Mouse (Mus musculus) cerebellum, postnatal 10 days (tissue): ENCODE data around the gene Ppp1r13l.

ENCODE experiments used
- DNase-seq, 2 experiments: peaks; one replicate each; pipeline ENCODE4 v3.0.0; 2021; ENCODE audit warnings: mixed read lengths in 2 of 2

The Ppp1r13l gene

GRCm38 (mm10) chr7:19369823-19370425 is 10.4 kb downstream of the Ppp1r13l start:
- DNase-seq, result peak; percentile 88

DNA sequence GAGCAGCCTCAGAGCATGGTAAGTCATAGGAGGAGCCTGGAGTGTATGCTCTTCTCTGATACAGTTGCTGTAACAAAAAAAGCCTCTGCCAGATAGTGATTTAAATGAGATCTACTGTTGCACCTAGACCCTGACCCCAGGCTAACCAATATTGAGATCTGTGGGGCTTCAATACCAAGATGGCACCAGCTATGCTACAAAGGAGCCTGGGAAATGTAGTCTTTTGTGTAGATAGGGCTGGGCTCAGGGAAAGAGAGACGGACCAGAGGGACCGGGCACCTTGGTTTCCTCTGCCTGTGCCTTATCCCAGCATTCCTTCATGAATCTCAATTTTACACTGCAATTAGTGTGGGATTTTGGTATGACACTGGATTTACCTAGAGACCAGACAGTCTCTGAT is 13.8 kb downstream of the Ppp1r13l start:
- no peak for DNase-seq

GRCm38 (mm10) chr7:19375368-19375767 is 15.8 kb downstream of the Ppp1r13l start:
- DNase-seq, result no peak

GRCm38 (mm10) chr7:19376019-19376418 is 16.5 kb downstream of the Ppp1r13l start:
- DNase-seq, result no peak

- DNase-seq, result no peak
These were observed 18.5 kb downstream of the Ppp1r13l start for GRCm38 (mm10) chr7:19378049-19378448.

GRCm38 (mm10) chr7:19381377-19382165 is 22.0 kb downstream of the Ppp1r13l start, which contains the start of gene Ercc2:
Gene Ercc2 (plus strand): TSS chr7:19382010.
- DNase-seq, result peak; percentile 99 to 100

DNA sequence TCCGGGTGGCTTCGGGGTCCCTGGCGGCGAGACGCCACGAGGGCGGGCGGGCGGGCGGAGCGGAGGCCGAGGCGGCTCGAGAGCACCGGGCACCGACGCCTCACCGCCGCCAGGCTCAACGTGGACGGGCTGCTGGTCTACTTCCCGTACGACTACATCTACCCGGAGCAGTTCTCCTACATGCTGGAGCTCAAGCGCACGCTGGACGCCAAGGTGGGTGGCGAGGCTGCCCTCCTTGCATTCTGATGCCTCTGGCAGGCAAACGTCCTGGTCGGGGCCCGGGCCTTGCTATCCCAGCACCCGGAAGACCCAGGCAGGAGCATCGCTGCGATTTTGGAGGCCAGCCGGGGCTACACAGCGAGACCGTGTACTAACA is 22.6 kb downstream of the Ppp1r13l start:
- DNase-seq, result peak in 1 of 2 experiments; percentile 45

GRCm38 (mm10) chr7:19383708-19384107 is 24.2 kb downstream of the Ppp1r13l start:
- DNase-seq, result no peak

GRCm38 (mm10) chr7:19388699-19389413 is 29.3 kb downstream of the Ppp1r13l start:
- peak; percentile 44 to 55 for DNase-seq

- no peak for DNase-seq
These were observed 34.9 kb downstream of the Ppp1r13l start for GRCm38 (mm10) chr7:19394484-19394883.

DNA sequence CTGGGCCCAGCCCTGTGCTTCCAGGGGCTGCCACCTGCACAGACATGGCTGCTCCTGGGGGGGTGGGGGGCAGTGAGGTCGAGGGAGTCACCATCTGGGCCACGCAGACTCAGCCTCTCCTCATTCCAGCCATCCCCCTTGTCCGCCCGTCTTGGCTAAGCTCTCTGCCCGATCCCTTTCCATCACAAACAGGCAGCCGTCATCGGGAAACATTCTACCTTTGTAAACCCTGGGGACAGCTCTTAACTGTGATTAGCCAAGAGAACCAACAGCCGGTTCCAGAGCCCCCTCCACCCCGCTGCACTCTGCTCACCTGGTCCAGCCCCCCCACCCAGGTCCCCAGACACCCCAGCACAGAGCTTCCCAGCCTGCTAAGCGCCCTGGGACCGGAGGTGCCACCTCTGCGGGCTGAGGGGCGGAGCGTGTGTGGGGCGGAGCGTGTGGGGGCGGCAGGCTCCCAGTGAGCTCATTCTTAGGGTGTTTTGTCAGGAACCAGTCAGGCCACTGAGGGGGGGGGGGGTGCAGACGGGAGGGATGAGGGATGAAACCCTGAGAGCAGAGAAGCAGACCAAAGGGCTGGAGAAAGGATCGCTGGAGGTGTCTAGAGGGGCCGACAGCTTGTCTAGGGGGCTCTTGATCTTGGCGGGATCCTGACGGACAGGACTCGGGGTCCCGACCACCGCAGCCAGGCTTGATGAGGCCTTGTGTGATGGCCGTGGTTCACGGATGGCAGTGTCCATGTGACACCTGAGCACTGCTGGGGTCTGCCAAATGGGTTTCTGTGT is 40.1 kb downstream of the Ppp1r13l start:
- DNase-seq, result no peak

DNA sequence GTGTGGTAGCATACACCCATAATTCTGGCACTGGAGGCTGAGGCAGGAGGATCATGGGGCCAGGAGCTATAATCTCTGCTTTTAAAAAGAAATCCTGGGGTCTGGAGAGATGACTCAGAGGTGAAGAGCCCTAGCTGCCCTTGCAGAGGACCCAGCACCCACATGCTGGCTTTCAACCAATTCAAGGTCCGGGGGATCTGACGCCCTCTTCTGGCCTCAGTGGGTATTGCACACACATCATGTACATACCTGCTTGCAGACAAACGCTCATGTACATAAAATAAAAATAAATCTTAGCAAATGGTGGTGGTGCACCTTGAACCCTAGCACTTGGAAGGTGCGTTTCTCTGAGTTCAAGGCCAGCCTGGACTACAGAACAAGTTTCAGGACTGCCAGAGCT is 41.4 kb downstream of the Ppp1r13l start:
- no peak for DNase-seq

- DNase-seq, result no peak
These were observed 43.1 kb downstream of the Ppp1r13l start for GRCm38 (mm10) chr7:19402535-19403112.

- peak in 1 of 2 experiments; percentile 53 for DNase-seq
These were observed 44.3 kb downstream of the Ppp1r13l start, which contains the start of gene Klc3 for GRCm38 (mm10) chr7:19403731-19404296. Gene Klc3 (minus strand): TSS chr7:19404104.

- no peak for DNase-seq
These were observed 44.9 kb downstream of the Ppp1r13l start, which contains the start of gene Ckm for GRCm38 (mm10) chr7:19404476-19404875. Gene Ckm (plus strand): TSS chr7:19404776.

- DNase-seq, result peak; percentile 89 to 93
These were observed 45.9 kb downstream of the Ppp1r13l start for GRCm38 (mm10) chr7:19405417-19405816.

- no peak for DNase-seq
These were observed 50.2 kb downstream of the Ppp1r13l start for GRCm38 (mm10) chr7:19409753-19410152.

- DNase-seq, result no peak
These were observed 51.3 kb downstream of the Ppp1r13l start for GRCm38 (mm10) chr7:19410766-19411344.

GRCm38 (mm10) chr7:19411783-19412182 is 52.2 kb downstream of the Ppp1r13l start:
- DNase-seq, result no peak

GRCm38 (mm10) chr7:19413525-19413924 is 54.0 kb downstream of the Ppp1r13l start:
- DNase-seq, result no peak

- DNase-seq, result no peak
These were observed 57.0 kb downstream of the Ppp1r13l start for GRCm38 (mm10) chr7:19416590-19416989.
